Mouse (Mus musculus) heart, postnatal 14 days (tissue): ENCODE results near the gene Apoc2. TPM values are rescaled to one million over a fixed set of nuclear protein-coding genes. Genes with fewer than 3 reads are reported as not detected.
A peak's percentile ranks its signal among the peaks of the same experiment; 100 is the strongest.
"Not testable (repeated sequence)": the region's sequence is repeated elsewhere in the genome, so short reads cannot be mapped to it uniquely, and the experiment has no call there.

Experiments used
- DNase-seq, 2 experiments: peaks; one replicate each; pipeline ENCODE4 v3.0.0; 2021 to 2022
- intact Hi-C: fragments of 180-260 bp; cut with DNase I; formaldehyde crosslinking; loops from one replicate; pipeline ENCODE4 v1.15.1; 2025
- total RNA-seq, 2 experiments: library from RNA; stranded (reverse); gene quantifications; 2 replicates each; pipeline ENCODE4 v1.2.3; 2021

Apoc2 gene
- total RNA-seq, 2 experiments from 2014 or later: 0.41 to 0.55 TPM

GRCm38 (mm10) chr7:19700299-19701068 lies 22.7 kb upstream of the Apoc2 start:
- DNase-seq: no peak
- intact Hi-C loops: loop anchor here (1.0 to 10.0 kb wide), 2 partner anchors 31 to 296 kb away; partner anchors contain the start of genes Ckm and Klc3

- intact Hi-C loops: loop anchor here (10.0 kb wide), 1 partner anchor 295 kb away; the partner anchor contains the start of genes Ckm and Klc3
- no peak for DNase-seq
These were observed 22.0 kb upstream of the Apoc2 start for GRCm38 (mm10) chr7:19699827-19700148.

DNA sequence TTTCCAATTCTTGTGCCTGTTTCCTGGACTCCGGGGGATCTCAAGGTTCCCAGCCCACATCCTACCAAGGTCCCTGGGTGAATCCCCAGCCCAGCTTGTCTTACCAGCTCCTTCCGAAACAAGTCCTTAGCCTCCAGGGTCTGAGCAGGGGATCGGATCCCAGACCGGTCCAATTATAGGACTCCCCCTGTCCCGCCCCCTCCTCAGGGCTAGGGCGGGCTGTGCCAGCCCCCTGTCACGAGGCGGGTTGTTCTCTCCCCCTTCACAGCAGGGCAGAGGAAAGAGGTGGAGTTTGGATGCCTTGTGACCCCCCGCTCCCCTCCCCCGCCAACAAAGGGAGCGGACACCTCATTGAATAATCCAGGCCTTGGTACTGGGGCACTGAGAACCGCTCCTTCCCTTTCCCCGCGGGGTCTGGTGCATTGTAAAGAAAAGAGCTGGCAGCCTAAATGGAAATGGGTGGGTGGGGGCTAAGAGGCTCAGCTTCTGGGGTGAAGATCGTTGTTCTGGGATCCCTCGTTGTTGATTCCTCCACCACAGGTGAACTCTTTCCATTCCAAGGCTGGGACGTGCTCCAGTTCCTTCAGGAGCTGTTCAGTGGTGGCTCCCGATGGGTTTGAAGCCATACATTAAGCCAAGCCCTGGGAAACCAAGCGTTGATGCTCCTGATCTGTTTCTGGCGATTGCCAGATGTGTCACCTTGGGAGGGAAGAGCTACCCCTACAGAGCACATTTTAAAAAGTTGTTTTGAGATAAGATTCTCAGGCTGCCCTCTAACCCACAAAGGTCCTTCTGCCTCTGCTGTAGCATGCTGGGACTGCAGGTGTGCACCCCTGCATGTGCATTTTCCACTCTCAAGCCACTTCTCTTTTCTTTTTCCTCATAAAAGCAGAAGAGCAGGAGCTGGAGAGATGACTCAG lies 21.4 kb upstream of the Apoc2 start, which contains the start of gene Apoe:
TSS of gene Apoe (minus strand) at position 282 of the 920 bp plus-strand sequence.
- intact Hi-C loops: no loop called here
- DNase-seq: peak; percentile 68

DNA sequence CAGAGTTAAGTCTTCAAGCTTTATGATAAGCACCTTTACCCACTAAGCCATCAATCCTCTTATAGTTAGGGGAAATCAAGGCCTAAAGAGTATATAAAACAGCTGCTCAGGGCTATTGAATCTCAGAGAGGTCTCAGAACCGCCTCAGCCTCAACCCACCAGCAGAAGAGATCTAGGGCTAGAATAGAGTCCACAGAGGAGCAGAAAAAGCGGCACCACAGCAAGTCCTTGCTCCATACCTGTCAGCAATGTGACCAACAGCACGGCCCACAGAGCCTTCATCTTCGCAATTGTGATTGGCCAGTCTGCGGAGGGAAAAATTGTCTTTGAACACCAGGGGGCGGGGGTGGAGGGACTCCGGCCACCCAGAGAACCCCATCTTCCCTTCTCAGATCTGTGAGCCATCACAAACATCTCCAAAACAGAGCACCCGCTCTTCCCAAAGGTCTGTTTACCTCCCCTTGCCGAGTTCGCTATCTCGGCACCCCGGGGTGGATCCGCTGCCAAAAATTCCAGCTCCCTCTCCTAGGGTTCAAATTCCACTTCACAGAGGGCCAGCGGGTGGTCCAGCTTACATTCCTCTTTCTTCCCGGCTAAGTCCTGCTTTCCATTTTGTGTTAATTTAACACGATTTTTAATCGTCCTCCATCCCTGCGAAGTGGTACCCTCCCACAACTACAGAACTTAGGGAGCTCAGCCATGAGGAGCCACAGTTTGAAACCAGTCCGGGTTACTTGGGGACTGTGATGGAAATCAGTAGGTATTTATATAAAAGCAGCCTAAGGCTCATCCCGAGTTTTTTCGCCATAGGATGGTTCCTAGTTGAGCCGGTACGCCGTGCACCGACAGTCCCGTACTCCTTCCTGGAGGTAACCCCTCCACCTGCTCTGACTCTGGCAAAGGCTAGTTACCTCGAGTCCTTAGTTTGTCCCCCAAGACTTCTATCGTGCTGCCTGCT lies 20.5 kb upstream of the Apoc2 start:
- intact Hi-C loops: no loop called here
- peak in 1 of 2 experiments; percentile 40 for DNase-seq

DNA sequence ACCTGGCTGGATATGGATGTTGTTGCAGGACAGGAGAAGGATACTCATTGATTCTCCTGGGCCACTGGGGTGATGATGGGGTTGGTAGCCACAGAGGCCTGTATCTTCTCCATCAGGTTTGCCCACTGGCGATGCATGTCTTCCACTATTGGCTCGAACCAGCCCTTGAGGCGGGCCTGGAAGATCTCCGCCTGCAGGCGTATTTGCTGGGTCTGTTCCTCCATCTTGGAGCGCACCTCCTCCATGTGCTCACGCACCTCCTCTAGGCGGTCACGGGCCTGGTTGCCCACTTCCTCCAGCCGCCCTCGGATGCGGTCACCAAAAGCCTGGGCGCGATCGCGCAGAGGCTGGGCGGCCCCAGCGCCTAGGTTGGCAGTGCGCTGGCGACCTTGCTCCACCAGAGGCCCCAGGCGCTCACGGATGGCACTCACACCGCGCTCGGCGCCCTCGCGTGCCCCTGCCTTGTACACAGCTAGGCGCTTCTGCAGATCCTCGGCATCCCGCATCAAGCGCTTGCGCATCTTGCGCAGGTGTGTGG lies 18.7 kb upstream of the Apoc2 start:
- DNase-seq: no peak
- intact Hi-C loops: no loop called here

DNA sequence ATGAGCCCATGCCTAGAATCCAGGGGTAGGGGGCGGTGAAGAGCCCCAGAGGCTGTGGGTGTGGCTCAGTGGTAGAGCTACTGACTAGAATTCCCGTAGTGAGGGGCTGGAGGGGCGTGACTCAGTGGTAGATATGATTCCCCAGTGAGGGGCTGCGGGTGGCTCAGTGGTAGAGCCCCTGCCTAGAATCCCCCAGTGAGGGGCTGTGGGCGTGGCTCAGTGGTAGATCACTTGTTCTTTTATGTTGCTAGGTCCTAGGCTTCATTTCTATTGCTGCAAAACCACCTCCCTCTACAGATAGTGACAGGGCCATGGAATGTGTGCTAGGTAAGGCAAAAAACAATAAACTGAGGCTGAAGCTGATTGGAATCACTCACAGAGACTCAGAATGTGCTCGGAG lies 18.1 kb upstream of the Apoc2 start:
- no peak for DNase-seq
- intact Hi-C loops: no loop called here

DNA sequence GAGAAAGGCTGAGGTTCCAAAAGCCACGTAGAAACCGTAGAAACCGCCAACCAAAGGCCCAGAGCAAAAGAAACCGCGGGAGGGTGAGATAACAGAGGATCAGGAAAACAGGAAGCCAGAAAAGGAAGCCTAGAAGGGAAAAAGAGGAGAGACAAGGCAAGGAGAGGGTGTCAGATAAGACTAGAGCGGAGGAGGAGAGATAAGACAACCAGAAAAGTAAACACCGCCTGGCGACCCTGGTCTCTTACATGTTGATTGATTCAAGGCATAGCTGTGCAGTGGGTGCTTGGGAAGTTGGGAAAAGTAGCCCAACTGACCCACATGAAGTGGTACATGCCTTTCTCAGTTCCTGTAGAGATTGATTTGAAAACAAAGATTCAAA lies 17.5 kb upstream of the Apoc2 start:
- no peak for DNase-seq
- intact Hi-C loops: no loop called here

DNA sequence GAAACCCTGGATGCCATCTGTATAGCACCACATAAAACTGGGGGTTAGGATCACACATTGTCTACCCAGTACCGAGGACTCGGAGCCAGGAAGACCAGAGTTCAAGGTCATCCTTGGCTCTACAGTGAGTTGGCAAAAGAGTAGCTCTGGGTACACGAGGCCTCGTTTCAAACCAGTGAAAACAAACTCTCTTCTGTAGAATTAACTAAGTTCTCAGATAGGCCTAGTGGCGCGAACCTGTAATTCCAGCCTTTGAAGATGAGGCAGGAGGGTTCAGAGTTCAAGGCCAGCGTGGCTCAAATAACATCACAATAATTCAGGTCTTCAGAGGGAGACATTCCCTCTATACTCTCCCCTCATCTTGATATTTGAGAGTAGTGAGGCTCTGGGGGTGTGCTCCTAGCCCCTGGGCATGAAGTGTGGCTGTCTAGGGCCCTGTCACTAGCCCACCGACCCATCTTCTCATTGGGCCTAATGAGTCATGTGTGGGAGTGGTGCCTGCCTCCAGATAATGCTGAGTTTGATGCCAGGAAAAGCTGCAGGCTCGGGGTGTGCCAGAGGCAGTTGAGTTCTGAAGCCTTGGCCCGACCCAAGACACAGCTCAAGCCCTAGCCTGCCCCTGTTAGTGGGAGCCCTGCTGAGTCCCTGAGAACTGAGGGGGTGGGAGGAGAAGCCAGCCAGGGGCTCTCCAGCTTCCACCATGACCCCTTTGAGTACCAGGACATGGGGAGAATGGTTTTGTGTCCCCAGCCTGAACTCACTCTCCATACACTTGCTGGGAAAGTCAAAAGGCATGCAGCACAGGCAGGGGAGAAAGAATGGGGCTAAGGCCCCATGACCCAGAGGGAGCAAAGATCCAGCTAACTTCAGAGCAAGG lies 16.8 kb upstream of the Apoc2 start:
- intact Hi-C loops: no loop called here
- DNase-seq: no peak

DNA sequence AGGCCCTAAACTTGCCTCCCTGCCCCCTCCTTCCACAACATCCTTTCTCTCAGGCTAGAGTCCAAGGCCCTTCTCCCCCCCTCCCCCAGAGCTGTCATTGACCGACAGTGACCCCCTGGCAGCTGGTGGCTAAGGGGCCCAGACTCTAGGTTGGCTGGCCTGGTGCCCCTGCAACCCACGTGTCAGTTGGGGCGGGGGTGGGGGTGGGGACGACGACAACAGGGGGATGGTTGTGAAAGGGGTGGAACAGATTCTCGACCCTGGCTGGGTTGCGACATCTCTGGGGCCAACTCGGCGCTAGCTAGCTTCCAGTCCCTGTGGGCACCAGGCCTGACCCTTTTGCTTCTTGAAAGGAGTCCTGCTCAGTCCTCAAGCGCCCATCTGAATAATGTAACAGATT lies 15.7 kb upstream of the Apoc2 start:
- DNase-seq: peak; percentile 66 to 67
- intact Hi-C loops: no loop called here

- intact Hi-C loops: no loop called here
- no peak for DNase-seq
These were observed 14.4 kb upstream of the Apoc2 start, which contains the start of gene Apoc1 for GRCm38 (mm10) chr7:19691873-19692865. Gene Apoc1 (minus strand): TSS chr7:19692660.

- intact Hi-C loops: no loop called here
- no peak for DNase-seq
These were observed 13.7 kb upstream of the Apoc2 start for GRCm38 (mm10) chr7:19691434-19691833.

DNA sequence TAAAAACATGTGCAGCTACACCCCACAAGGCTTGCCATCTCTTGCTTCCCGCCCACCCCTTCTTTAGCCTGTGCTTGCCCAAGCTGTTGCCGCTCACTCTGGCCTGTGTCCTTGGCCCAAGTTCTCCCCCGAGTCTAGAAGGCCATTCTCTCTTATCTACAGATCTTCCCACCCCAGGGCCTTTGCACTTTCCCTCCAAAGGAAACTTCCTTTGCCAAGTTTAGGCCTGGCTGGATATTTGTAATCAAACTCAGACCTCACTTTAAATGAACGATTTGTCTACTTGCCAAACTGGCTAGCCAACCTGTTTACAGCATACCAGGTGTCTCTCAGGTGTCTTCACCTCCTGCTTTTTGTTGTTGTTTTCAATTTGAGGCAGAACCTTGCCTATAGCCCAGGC lies 13.1 kb upstream of the Apoc2 start:
- no peak for DNase-seq
- intact Hi-C loops: no loop called here

DNA sequence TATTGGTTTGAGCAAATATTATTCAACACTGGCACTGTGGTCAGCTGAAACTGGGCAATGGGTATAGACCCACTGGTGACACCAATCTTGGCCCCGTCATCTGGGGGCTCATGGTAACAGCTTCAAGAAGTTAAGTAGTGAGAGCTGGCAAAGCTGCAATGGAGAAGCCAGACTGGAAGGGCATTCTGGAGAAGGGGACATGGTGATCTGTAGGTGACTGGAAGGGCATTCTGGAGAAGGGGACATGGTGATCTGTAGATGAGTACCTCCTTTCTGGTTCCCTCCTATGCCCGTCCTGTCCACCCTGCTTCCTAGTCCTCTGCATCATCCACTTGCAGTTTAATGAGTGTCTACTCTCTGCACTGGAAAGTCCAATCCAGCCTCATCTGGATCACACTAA lies 10.9 kb upstream of the Apoc2 start:
- intact Hi-C loops: no loop called here
- no peak for DNase-seq

DNA sequence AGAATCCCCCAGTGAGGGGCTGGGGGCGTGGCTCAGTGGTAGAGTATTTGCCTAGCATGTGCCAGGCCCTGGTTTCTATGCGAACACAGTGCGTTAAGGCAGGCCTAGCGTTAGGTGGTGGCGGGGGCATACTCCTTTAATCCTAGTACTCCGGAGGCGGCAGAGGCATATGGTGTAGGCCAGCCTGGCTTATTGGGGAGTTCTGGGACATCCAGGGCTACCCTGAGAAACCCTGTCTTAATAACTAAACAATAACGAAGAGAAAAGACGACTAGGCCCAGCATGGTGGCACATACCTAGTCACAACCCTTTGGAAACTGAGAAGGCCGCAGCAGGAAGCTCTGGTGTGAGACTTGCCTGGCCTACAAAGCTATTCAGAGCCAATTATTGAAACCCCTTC lies 10.4 kb upstream of the Apoc2 start:
- intact Hi-C loops: no loop called here
- DNase-seq: no peak

GRCm38 (mm10) chr7:19686927-19687583 lies 9.3 kb upstream of the Apoc2 start:
- DNase-seq, intact Hi-C loops: not testable (repeated sequence)

GRCm38 (mm10) chr7:19686521-19686920 lies 8.8 kb upstream of the Apoc2 start:
- DNase-seq: no peak
- intact Hi-C loops: no loop called here

- intact Hi-C loops: no loop called here
- no peak for DNase-seq
These were observed 7.6 kb upstream of the Apoc2 start for GRCm38 (mm10) chr7:19685374-19685773.
